Mouse (Mus musculus) limb, embryonic 15.5 days (tissue): ENCODE data around the gene Rnf11. TPM values are rescaled to one million over a fixed set of nuclear protein-coding genes. Genes with fewer than 3 reads are reported as not detected.

Experiments
- ATAC-seq: fragments of 200-750 bp; cut with Nextera tagmentation; 2 replicates; pipeline ENCODE4 v1.8.0; 2017; ENCODE audit warnings: low read depth, moderate TSS enrichment; ENCODE audit not compliant: insufficient number of reproducible peaks, low FRiP score, low TSS enrichment
- H3K27ac ChIP-seq: fragments of 300-500 bp; sonication (generic); 2 replicates; pipeline ENCODE4 v1.5.1; 2015; ENCODE audit warnings: moderate library complexity, mild to moderate bottlenecking, inconsistent platforms
- H3K27me3 ChIP-seq: fragments of 300-500 bp; sonication (generic); 2 replicates; pipeline ENCODE4 v1.6.1; 2015; ENCODE audit warnings: inconsistent platforms
- H3K36me3 ChIP-seq: fragments of 300-500 bp; sonication (generic); 2 replicates; pipeline ENCODE4 v1.6.1; 2015; ENCODE audit warnings: inconsistent platforms
- H3K4me1 ChIP-seq: fragments of 300-500 bp; sonication (generic); 2 replicates; pipeline ENCODE4 v1.6.1; 2015; ENCODE audit warnings: inconsistent platforms
- H3K4me2 ChIP-seq: fragments of 300-500 bp; sonication (generic); 2 replicates; pipeline ENCODE4 v1.6.1; 2015; ENCODE audit warnings: mild to moderate bottlenecking, inconsistent platforms
- H3K4me3 ChIP-seq: fragments of 300-500 bp; sonication (generic); 2 replicates; pipeline ENCODE4 v1.5.1; 2015; ENCODE audit warnings: mild to moderate bottlenecking, inconsistent platforms
- H3K9ac ChIP-seq: fragments of 300-500 bp; sonication (generic); 2 replicates; pipeline ENCODE4 v1.6.1; 2015; ENCODE audit warnings: inconsistent platforms
- H3K9me3 ChIP-seq: fragments of 300-500 bp; sonication (generic); 2 replicates; pipeline ENCODE4 v1.6.1; 2016; ENCODE audit warnings: inconsistent platforms
- WGBS: fragments of 180-500 bp; shearing (Covaris S2); methylation state at CpG from one replicate; pipeline ENCODE4 v1.1.7; 2015; 5-methylcytosine and 5-hydroxymethylcytosine counted together
- polyA plus RNA-seq: library from polyadenylated mRNA; unstranded; fragments of >200 nt; fragmentation: Nextera tagmentation; extraction: Ambion mirVana; gene quantifications from 2 replicates; pipeline ENCODE4 v1.2.1, GENCODE M21; 2015

Rnf11 gene
- polyA plus RNA-seq, 1 experiment from 2014 or later = 47.4 TPM

- Histone ChIP-seq H3K27ac (no peak overlapping the region), H3K4me2 (no peak overlapping the region), H3K4me3 (no peak overlapping the region), H3K4me1 (peaks cover 11% of the 10 kb centered on the region; the same call in 1 of the 2 replicates), H3K36me3 (peaks cover 18% of the 10 kb centered on the region; the same call in 1 of the 2 replicates), H3K9me3 (no peaks in the 10 kb centered on the region), H3K27me3 (no peaks in the 10 kb centered on the region), H3K9ac (no peak overlapping the region)
- no peak for ATAC-seq
- 76% methylated on average over 4 of the region's 4 CpGs for WGBS
Observed at GRCm38 (mm10) chr4:109442649-109443048, 41.9 kb downstream of the Rnf11 start.

- no peaks in the 10 kb centered on the region for H3K9me3 ChIP-seq
- peaks cover 11% of the 10 kb centered on the region; the same call in 1 of the 2 replicates for H3K4me1 ChIP-seq
- 93% methylated on average over 7 of the region's 7 CpGs for WGBS
- H3K4me3 ChIP-seq = no peak overlapping the region
- no peak for ATAC-seq
- H3K36me3 ChIP-seq = peaks cover 18% of the 10 kb centered on the region; the same call in 1 of the 2 replicates
- no peaks in the 10 kb centered on the region for H3K27me3 ChIP-seq
- H3K27ac ChIP-seq = no peak overlapping the region
- no peak overlapping the region for H3K4me2 ChIP-seq
- H3K9ac ChIP-seq = no peak overlapping the region
Observed at GRCm38 (mm10) chr4:109442126-109442525, 42.4 kb downstream of the Rnf11 start.

GRCm38 (mm10) chr4:109441000-109441399, 43.5 kb downstream of the Rnf11 start:
- no peak for ATAC-seq
- Histone ChIP-seq H3K4me1 (peaks cover 11% of the 10 kb centered on the region; the same call in 1 of the 2 replicates), H3K36me3 (peaks cover 17% of the 10 kb centered on the region; the same call in 1 of the 2 replicates), H3K27me3 (no peaks in the 10 kb centered on the region), H3K9ac (no peak overlapping the region), H3K27ac (no peak overlapping the region), H3K4me2 (no peak overlapping the region), H3K4me3 (no peak overlapping the region), H3K9me3 (no peaks in the 10 kb centered on the region)
- WGBS = 83% methylated on average over 3 of the region's 3 CpGs

- no peak overlapping the region for H3K4me2 ChIP-seq
- no peaks in the 10 kb centered on the region for H3K27me3 ChIP-seq
- 94% methylated on average over 5 of the region's 5 CpGs for WGBS
- no peak overlapping the region for H3K9ac ChIP-seq
- H3K4me1 ChIP-seq = peaks cover 11% of the 10 kb centered on the region; the same call in 1 of the 2 replicates
- ATAC-seq = no peak
- peaks cover 13% of the 10 kb centered on the region; the same call in 1 of the 2 replicates for H3K36me3 ChIP-seq
- H3K4me3 ChIP-seq = no peak overlapping the region
- H3K9me3 ChIP-seq = no peaks in the 10 kb centered on the region
- H3K27ac ChIP-seq = peak overlapping the region; percentile 57
Observed at GRCm38 (mm10) chr4:109440381-109440780, 44.1 kb downstream of the Rnf11 start.

GRCm38 (mm10) chr4:109439825-109440248, 44.7 kb downstream of the Rnf11 start:
- Histone ChIP-seq H3K27me3 (no peaks in the 10 kb centered on the region), H3K36me3 (peaks cover 9% of the 10 kb centered on the region; the same call in 1 of the 2 replicates), H3K4me3 (no peak overlapping the region), H3K9ac (no peak overlapping the region), H3K27ac (peak overlapping the region; percentile 57), H3K4me2 (no peak overlapping the region), H3K4me1 (peaks cover 11% of the 10 kb centered on the region; the same call in 1 of the 2 replicates), H3K9me3 (no peaks in the 10 kb centered on the region)
- 0 out of 2 replicates have a peak, but pooled peaks have one; percentile 53 for ATAC-seq
- WGBS = 48% methylated on average over 3 of the region's 3 CpGs

GRCm38 (mm10) chr4:109439101-109439500, 45.4 kb downstream of the Rnf11 start:
- no peaks in the 10 kb centered on the region for H3K9me3 ChIP-seq
- no peak overlapping the region for H3K4me3 ChIP-seq
- no peak overlapping the region for H3K4me2 ChIP-seq
- peaks cover 5% of the 10 kb centered on the region; the same call in 1 of the 2 replicates for H3K36me3 ChIP-seq
- WGBS = 79% methylated on average over 8 of the region's 8 CpGs
- ATAC-seq = no peak
- H3K9ac ChIP-seq = no peak overlapping the region
- H3K27me3 ChIP-seq = no peaks in the 10 kb centered on the region
- H3K4me1 ChIP-seq = peaks cover 11% of the 10 kb centered on the region; the same call in 1 of the 2 replicates
- no peak overlapping the region for H3K27ac ChIP-seq

- ATAC-seq = peak; percentile 27; the same call in 1 of the 2 replicates
Observed at GRCm38 (mm10) chr4:109437913-109438878, 46.3 kb downstream of the Rnf11 start.

GRCm38 (mm10) chr4:109434256-109434655, 50.3 kb downstream of the Rnf11 start:
- H3K4me2 ChIP-seq = no peak overlapping the region
- no peaks in the 10 kb centered on the region for H3K27me3 ChIP-seq
- peaks cover 15% of the 10 kb centered on the region for H3K4me1 ChIP-seq
- 97% methylated on average over 1 of the region's 1 CpGs for WGBS
- H3K9me3 ChIP-seq = no peaks in the 10 kb centered on the region
- no peak overlapping the region for H3K9ac ChIP-seq
- H3K4me3 ChIP-seq = no peak overlapping the region
- ATAC-seq = no peak
- H3K27ac ChIP-seq = no peak overlapping the region
- no peaks in the 10 kb centered on the region for H3K36me3 ChIP-seq

More at GRCm38 (mm10) chr4:109437913-109438878, 46.3 kb downstream of the Rnf11 start:
- H3K9ac ChIP-seq = no peak overlapping the region
- no peak overlapping the region for H3K27ac ChIP-seq
- H3K36me3 ChIP-seq = peaks cover 2% of the 10 kb centered on the region; the same call in 1 of the 2 replicates
- H3K9me3 ChIP-seq = no peaks in the 10 kb centered on the region
- no peaks in the 10 kb centered on the region for H3K27me3 ChIP-seq
- no peak overlapping the region for H3K4me2 ChIP-seq
- H3K4me3 ChIP-seq = no peak overlapping the region
- 45% methylated on average over 9 of the region's 9 CpGs for WGBS
- H3K4me1 ChIP-seq = peaks cover 11% of the 10 kb centered on the region; the same call in 1 of the 2 replicates

GRCm38 (mm10) chr4:109433641-109434040, 50.9 kb downstream of the Rnf11 start:
- H3K36me3 ChIP-seq = no peaks in the 10 kb centered on the region
- H3K4me1 ChIP-seq = peaks cover 15% of the 10 kb centered on the region
- no peaks in the 10 kb centered on the region for H3K9me3 ChIP-seq
- 52% methylated on average over 6 of the region's 6 CpGs for WGBS
- H3K27ac ChIP-seq = 0 out of 2 replicates have a peak overlapping the region, but pooled peaks have one; percentile 11
- no peak overlapping the region for H3K4me3 ChIP-seq
- H3K9ac ChIP-seq = no peak overlapping the region
- H3K4me2 ChIP-seq = no peak overlapping the region
- no peaks in the 10 kb centered on the region for H3K27me3 ChIP-seq
- ATAC-seq = no peak

GRCm38 (mm10) chr4:109432668-109433375, 51.7 kb downstream of the Rnf11 start:
- Histone ChIP-seq H3K9ac (no peak overlapping the region), H3K4me3 (no peak overlapping the region), H3K27me3 (no peaks in the 10 kb centered on the region), H3K36me3 (no peaks in the 10 kb centered on the region), H3K9me3 (no peaks in the 10 kb centered on the region), H3K4me2 (no peak overlapping the region), H3K27ac (no peak overlapping the region), H3K4me1 (peaks cover 15% of the 10 kb centered on the region)
- WGBS = 49% methylated on average over 15 of the region's 16 CpGs
- no peak; the same call in 1 of the 2 replicates for ATAC-seq

- Histone ChIP-seq H3K4me2 (no peak overlapping the region), H3K4me1 (peaks cover 15% of the 10 kb centered on the region), H3K4me3 (no peak overlapping the region), H3K9me3 (no peaks in the 10 kb centered on the region), H3K9ac (no peak overlapping the region), H3K27me3 (no peaks in the 10 kb centered on the region), H3K36me3 (no peaks in the 10 kb centered on the region), H3K27ac (no peak overlapping the region)
- WGBS = 36% methylated on average over 13 of the region's 13 CpGs
- peak; percentile 31; the same call in 1 of the 2 replicates for ATAC-seq
Observed at GRCm38 (mm10) chr4:109430854-109431253, 53.7 kb downstream of the Rnf11 start.
